ENCODE assay signal across 8 mouse cellular contexts in the genomic region with DNA sequence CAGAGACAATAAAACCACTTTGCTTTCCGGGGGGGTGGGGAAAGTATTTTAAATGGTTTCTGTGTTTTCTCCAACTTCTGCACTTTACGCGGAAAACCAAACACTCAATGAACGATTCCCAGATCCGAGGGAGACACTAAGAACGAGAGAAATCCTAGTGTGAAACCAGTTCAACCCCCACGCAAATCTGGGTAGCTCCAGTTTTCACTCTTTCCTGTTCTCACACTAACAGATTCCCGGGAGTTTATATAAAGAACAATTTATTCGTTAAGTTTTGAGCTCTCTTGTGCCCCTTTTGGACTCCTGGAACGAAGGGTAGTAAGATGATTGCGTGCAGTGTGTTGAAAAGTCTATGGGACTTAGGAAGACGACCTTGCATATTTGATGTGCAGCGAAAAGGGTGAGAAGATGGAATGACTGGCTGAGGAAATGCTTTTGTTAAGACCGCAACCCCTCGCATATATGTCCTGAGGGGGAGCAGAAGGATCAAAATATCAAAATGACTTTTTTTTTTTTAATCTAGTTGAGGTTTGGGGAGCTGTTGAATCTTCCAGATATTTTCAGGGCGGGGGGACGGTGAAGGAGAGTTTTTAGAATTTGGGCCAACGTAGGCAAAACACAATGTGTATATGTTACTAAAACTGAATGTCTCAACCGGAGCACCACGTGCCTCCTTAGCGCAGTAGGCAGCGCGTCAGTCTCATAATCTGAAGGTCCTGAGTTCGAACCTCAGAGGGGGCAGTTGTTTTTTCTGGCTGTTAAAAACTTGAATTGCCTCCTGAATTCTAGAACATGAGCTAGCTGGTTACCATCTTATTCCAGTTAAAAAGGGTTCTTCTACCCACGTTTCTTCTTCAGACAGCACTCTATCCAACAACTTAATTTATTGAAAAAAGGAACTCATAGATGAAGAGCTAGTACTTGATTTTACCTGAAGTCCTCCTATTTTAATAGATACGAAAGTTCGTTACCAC. TPM values are rescaled to one million over a fixed set of nuclear protein-coding genes. Genes with fewer than 3 reads are reported as not detected.
DNase-seq lines count a peak whose midpoint lies in the region; ATAC-seq and TF ChIP-seq lines count a peak whose summit lies in the region.

No protein-coding gene starts in this region.

- H3K27ac ChIP-seq in forebrain, embryonic 15.5 days (replicated peaks): peak overlapping the region; percentile 13
- H3K27ac ChIP-seq in layer of hippocampus, adult 2 months: peak overlapping the region; percentile 11; the same call in 1 of the 2 replicates
- peak overlapping the region; percentile 19; the same call in 1 of the 2 replicates for H3K27ac ChIP-seq in lung, embryonic 16.5 days (ENCODE audit: low read length)

- H3K4me2 ChIP-seq in forebrain, embryonic 15.5 days (replicated peaks): peak overlapping the region; percentile 97
- H3K4me2 ChIP-seq in lung, embryonic 16.5 days (ENCODE audit: low read depth, low read length): peak overlapping the region; percentile 75

- DNase-seq in MEL-GATA-1-ER (ENCODE audit: extremely low read depth, low read depth): peak; percentile 68
- DNase-seq in cerebellum, adult 11-12 months: peak; percentile 78
- DNase-seq in heart, postnatal 25 days (ENCODE audit: low spot score): peak; percentile 41
- peak; percentile 79 to 87 for DNase-seq in layer of hippocampus, adult 2 months (ENCODE audit: low spot score in 2 of 2)
- DNase-seq in ovary, postnatal 14 days (ENCODE audit: low spot score): peak; percentile 66
- DNase-seq in thymus, postnatal 25 days: peak; percentile 90

- H3K36me3 ChIP-seq in forebrain, embryonic 15.5 days: no peaks in the 10 kb centered on the region
- H3K36me3 ChIP-seq in lung, embryonic 16.5 days (ENCODE audit: control insufficient read depth, insufficient read depth, low read length): no peaks in the 10 kb centered on the region

- peak overlapping the region; percentile 66 for H3K4me3 ChIP-seq in forebrain, embryonic 15.5 days
- peak overlapping the region; percentile 60 for H3K4me3 ChIP-seq in layer of hippocampus, adult 2 months
- peak overlapping the region; percentile 51 for H3K4me3 ChIP-seq in lung, embryonic 16.5 days (ENCODE audit: low read length)

- no peaks in the 10 kb centered on the region for H3K27me3 ChIP-seq in forebrain, embryonic 15.5 days
- no peaks in the 10 kb centered on the region for H3K27me3 ChIP-seq in lung, embryonic 16.5 days (ENCODE audit: control insufficient read depth, insufficient read depth, low read depth, low read length)

- no peaks in the 10 kb centered on the region for H3K9me3 ChIP-seq in forebrain, embryonic 15.5 days
- H3K9me3 ChIP-seq in lung, embryonic 16.5 days (ENCODE audit: control insufficient read depth, low read length): no peaks in the 10 kb centered on the region

- WGBS in forebrain, embryonic 15.5 days: under 1% methylated on average over 27 of the region's 27 CpGs
- WGBS in lung, embryonic 16.5 days: under 1% methylated on average over 27 of the region's 27 CpGs

- peaks cover 15% of the 10 kb centered on the region; the same call in 1 of the 2 replicates for H3K4me1 ChIP-seq in forebrain, embryonic 15.5 days
- H3K4me1 ChIP-seq in lung, embryonic 16.5 days (replicated peaks; ENCODE audit: control insufficient read depth, insufficient read depth, low read length): peaks cover 5% of the 10 kb centered on the region; the same call in 1 of the 2 replicates

- ATAC-seq in forebrain, embryonic 15.5 days (replicated peaks): peak; percentile 54
- ATAC-seq in lung, embryonic 16.5 days (ENCODE audit: low read depth): peak; percentile 63

- TF ChIP-seq CTCF in layer of hippocampus, adult 2 months (conservative IDR thresholded peaks at IDR 0.05): 0 out of 2 replicates have a peak, but pooled peaks have one; percentile 1

- intact Hi-C loops in heart, postnatal 25 days (cut with DNase I): loop anchor here (5.0 to 10.0 kb wide), 2 partner anchors 545 to 778 kb away; a partner anchor contains a TSS

- peak overlapping the region; percentile 46 for H3K9ac ChIP-seq in forebrain, embryonic 15.5 days (replicated peaks)
- H3K9ac ChIP-seq in lung, embryonic 16.5 days (ENCODE audit: low read length): peak overlapping the region; percentile 41

RNA-seq across cellular contexts. Expression of a gene that starts 12.0 kb away (rescaled TPM):
- polyA plus RNA-seq in forebrain, embryonic 15.5 days (2015; fragmentation: Nextera tagmentation; extraction: Ambion mirVana): 98.8 and 101 TPM in 2 replicates
- total RNA-seq in heart, postnatal 25 days (2021): 10 to 100 TPM; 18.8 to 19.0 TPM
- total RNA-seq in layer of hippocampus, adult 2 months (2021): 10 to 100 TPM; 38.7 to 39.9 TPM
- polyA plus RNA-seq in lung, embryonic 16.5 days (2015; fragmentation: Nextera tagmentation; extraction: Ambion mirVana): 105 and 108 TPM in 2 replicates

RNA-seq across cellular contexts. Expression of a gene that starts 21.6 kb away (rescaled TPM):
- polyA plus RNA-seq in forebrain, embryonic 15.5 days (2015; fragmentation: Nextera tagmentation; extraction: Ambion mirVana): not detected in 2 replicates
- total RNA-seq in heart, postnatal 25 days (2021): not detected
- total RNA-seq in layer of hippocampus, adult 2 months (2021): not detected
- polyA plus RNA-seq in lung, embryonic 16.5 days (2015; fragmentation: Nextera tagmentation; extraction: Ambion mirVana): not detected in 2 replicates

RNA-seq across cellular contexts. Expression of a gene that starts 37.8 kb away (rescaled TPM):
- not detected in 2 replicates for polyA plus RNA-seq in forebrain, embryonic 15.5 days (2015; fragmentation: Nextera tagmentation; extraction: Ambion mirVana)
- not detected for total RNA-seq in heart, postnatal 25 days (2021)
- not detected for total RNA-seq in layer of hippocampus, adult 2 months (2021)
- polyA plus RNA-seq in lung, embryonic 16.5 days (2015; fragmentation: Nextera tagmentation; extraction: Ambion mirVana): not detected in 2 replicates

RNA-seq across cellular contexts. Expression of a gene that starts 55.9 kb away (rescaled TPM):
- 0.06 TPM in 1 of 2 replicates, not detected in the other for polyA plus RNA-seq in forebrain, embryonic 15.5 days (2015; fragmentation: Nextera tagmentation; extraction: Ambion mirVana)
- not detected for total RNA-seq in heart, postnatal 25 days (2021)
- total RNA-seq in layer of hippocampus, adult 2 months (2021): not detected
- not detected in 2 replicates for polyA plus RNA-seq in lung, embryonic 16.5 days (2015; fragmentation: Nextera tagmentation; extraction: Ambion mirVana)

Comparison
In these comparisons a context has a peak if more than half of its experiments do, and no peak if none do; other contexts are left out.
1. Peak in every context shown above with its lines: DNase-seq, ATAC-seq, H3K4me3 ChIP-seq and H3K27ac ChIP-seq.